8 mouse cellular contexts compared by ENCODE assay signal in genomic region chr15:27466131-27467080, GRCm38 (mm10). TPM values are rescaled to one million over a fixed set of nuclear protein-coding genes. Genes with fewer than 3 reads are reported as not detected.
DNase-seq lines count a peak whose midpoint lies in the region; ATAC-seq lines count a peak whose summit lies in the region.

Ank (plus strand) TSS chr15:27466677.

- H3K9ac ChIP-seq in forebrain, embryonic 11.5 days (ENCODE audit: low read length), result peak within 1 kb of the TSS; percentile 77
- H3K9ac ChIP-seq in heart, embryonic 14.5 days (ENCODE audit: low read length), result peak within 1 kb of the TSS; percentile 91
- peak within 1 kb of the TSS; percentile 94 for H3K9ac ChIP-seq in liver, embryonic 13.5 days

- no peaks in the 10 kb centered on the region for H3K9me3 ChIP-seq in forebrain, embryonic 11.5 days (ENCODE audit: control insufficient read depth, low read length)
- no peaks in the 10 kb centered on the region for H3K9me3 ChIP-seq in heart, embryonic 14.5 days (ENCODE audit: control insufficient read depth, low read length)
- H3K9me3 ChIP-seq in liver, embryonic 13.5 days (replicated peaks), result no peaks in the 10 kb centered on the region

- H3K27ac ChIP-seq in brown adipose tissue, adult 24 weeks (replicated peaks; ENCODE audit: low read depth, low read length), result peak within 1 kb of the TSS; percentile 64
- H3K27ac ChIP-seq in forebrain, embryonic 11.5 days (ENCODE audit: low read depth, low read length), result peak within 1 kb of the TSS; percentile 71
- peak within 1 kb of the TSS; percentile 67 to 90 for H3K27ac ChIP-seq in heart, embryonic 14.5 days (replicated peaks in 1 of 2; ENCODE audit: control insufficient read depth in 1 of 2, insufficient read depth in 1 of 2, low read depth in 2 of 2, low read length in 2 of 2)
- H3K27ac ChIP-seq in liver, embryonic 13.5 days, result peak within 1 kb of the TSS; percentile 95

- peak; percentile 86 for DNase-seq in CD4-positive helper T cell, adult 2 months (ENCODE audit: low read depth, low spot score)
- DNase-seq in forebrain, embryonic 11.5 days (ENCODE audit: low spot score), result peak; percentile 88
- DNase-seq in kidney, postnatal 10 days, result peak; percentile 89
- DNase-seq in liver, embryonic 13.5 days, result peak; percentile 79
- peak; percentile 84 for DNase-seq in naive thymus-derived CD4-positive, alpha-beta T cell, adult 2 months (ENCODE audit: low read depth)
- DNase-seq in spleen, postnatal 4 days (ENCODE audit: low spot score in 2 of 2), result peak; percentile 85 to 93

- peaks cover 2% of the 10 kb centered on the region; the same call in 1 of the 2 replicates for H3K27me3 ChIP-seq in forebrain, embryonic 11.5 days (ENCODE audit: control insufficient read depth, insufficient read depth, low read length)
- H3K27me3 ChIP-seq in heart, embryonic 14.5 days (ENCODE audit: control insufficient read depth, insufficient read depth, low read length), result no peaks in the 10 kb centered on the region
- no peaks in the 10 kb centered on the region for H3K27me3 ChIP-seq in liver, embryonic 13.5 days

- under 1% methylated on average over 86 of the region's 120 CpGs for WGBS in forebrain, embryonic 11.5 days
- under 1% methylated on average over 102 of the region's 120 CpGs for WGBS in heart, embryonic 14.5 days
- WGBS in liver, embryonic 13.5 days (ENCODE audit: insufficient replicate concordance), result 1% methylated on average over 102 of the region's 120 CpGs

- H3K4me2 ChIP-seq in forebrain, embryonic 11.5 days (ENCODE audit: low read depth, low read length, severe bottlenecking), result peak within 1 kb of the TSS; percentile 86
- peak within 1 kb of the TSS; percentile 87 for H3K4me2 ChIP-seq in heart, embryonic 14.5 days (ENCODE audit: low read length)
- H3K4me2 ChIP-seq in liver, embryonic 13.5 days, result peak within 1 kb of the TSS; percentile 86

- H3K4me1 ChIP-seq in brown adipose tissue, adult 24 weeks (ENCODE audit: control insufficient read depth, insufficient read depth, insufficient read length, low read length), result peaks cover 5% of the 10 kb centered on the region; the same call in 1 of the 2 replicates
- H3K4me1 ChIP-seq in forebrain, embryonic 11.5 days (replicated peaks; ENCODE audit: control insufficient read depth, insufficient read depth, low read length), result peaks cover 8% of the 10 kb centered on the region; the same call in 1 of the 2 replicates
- H3K4me1 ChIP-seq in heart, embryonic 14.5 days (ENCODE audit: control insufficient read depth in 2 of 2, insufficient read depth in 2 of 2, low read length in 2 of 2), result peaks cover 4 to 8% of the 10 kb centered on the region in 2 experiments
- peaks cover 51% of the 10 kb centered on the region for H3K4me1 ChIP-seq in liver, embryonic 13.5 days (replicated peaks)

- peak; percentile 92 for ATAC-seq in forebrain, embryonic 11.5 days (replicated peaks; ENCODE audit: low FRiP score)
- ATAC-seq in heart, embryonic 14.5 days (ENCODE audit: insufficient number of reproducible peaks, insufficient read depth, low FRiP score, low read depth), result peak; percentile 88
- ATAC-seq in liver, embryonic 13.5 days (ENCODE audit: low read depth), result peak; percentile 90

- peak within 1 kb of the TSS; percentile 98 for H3K4me3 ChIP-seq in brown adipose tissue, adult 24 weeks (ENCODE audit: insufficient read depth, low read depth, low read length)
- H3K4me3 ChIP-seq in forebrain, embryonic 11.5 days (ENCODE audit: low read depth, low read length), result peak within 1 kb of the TSS; percentile 71
- peak within 1 kb of the TSS; percentile 76 to 87 for H3K4me3 ChIP-seq in heart, embryonic 14.5 days (ENCODE audit: control insufficient read depth in 1 of 2, insufficient read depth in 1 of 2, low read depth in 1 of 2, low read length in 2 of 2)
- peak within 1 kb of the TSS; percentile 92 for H3K4me3 ChIP-seq in liver, embryonic 13.5 days (replicated peaks)

- H3K36me3 ChIP-seq in forebrain, embryonic 11.5 days (ENCODE audit: control insufficient read depth, insufficient read depth, low read length), result no peaks in the 10 kb centered on the region
- H3K36me3 ChIP-seq in heart, embryonic 14.5 days (ENCODE audit: control insufficient read depth, insufficient read depth, low read length), result no peaks in the 10 kb centered on the region
- peaks cover 8% of the 10 kb centered on the region; the same call in 1 of the 2 replicates for H3K36me3 ChIP-seq in liver, embryonic 13.5 days

RNA-seq across cellular contexts. Expression of gene Ank, which starts in this region (rescaled TPM):
- 179 and 208 TPM in 2 replicates for polyA plus RNA-seq in brown adipose tissue, adult 24 weeks (2012; ENCODE audit: insufficient read depth, insufficient read length, missing spikeins)
- 6.8 and 7.5 TPM in 2 replicates for polyA plus RNA-seq in forebrain, embryonic 11.5 days (2014; fragmentation: Nextera tagmentation; extraction: Ambion mirVana)
- polyA plus RNA-seq in heart, embryonic 14.5 days (2014; fragmentation: Nextera tagmentation; extraction: Ambion mirVana), result 13.6 and 15.9 TPM in 2 replicates
- 11.1 and 11.8 TPM in 2 replicates for polyA plus RNA-seq in liver, embryonic 13.5 days (2015; fragmentation: Nextera tagmentation; extraction: Ambion mirVana)

Comparison
In these comparisons a context has a peak if more than half of its experiments do, and no peak if none do; other contexts are left out.
1. Peak in every context shown above with its lines: DNase-seq, ATAC-seq, H3K4me3 ChIP-seq and H3K27ac ChIP-seq.
2. RNA of gene Ank (polyA plus RNA-seq): 179 to 208 TPM in brown adipose tissue, adult 24 weeks; 13.6 to 15.9 TPM in heart, embryonic 14.5 days, 11.1 to 11.8 TPM in liver, embryonic 13.5 days and 6.8 to 7.5 TPM in forebrain, embryonic 11.5 days; every median in the first group is over 10 times any median in the second.